Mouse (Mus musculus) ES-Bruce4 (cell line): ENCODE measurements around the gene Paf1.

Experiments
- CTCF ChIP-seq: IDR thresholded peaks from one replicate; pipeline ENCODE4 v1.8.1; 2011; ENCODE audit warnings: low read depth, low read length
- EP300 ChIP-seq: IDR thresholded peaks from 2 replicates; pipeline ENCODE4 v1.6.1; 2011; ENCODE audit warnings: low read depth, low read length; ENCODE audit not compliant: insufficient read depth
- POLR2A ChIP-seq: IDR thresholded peaks from one replicate; pipeline ENCODE4 v1.8.1; 2011; ENCODE audit warnings: low read length; ENCODE audit not compliant: insufficient read depth

- TF ChIP-seq CTCF = peak; percentile 7
- TF ChIP-seq POLR2A = no peak
- TF ChIP-seq EP300 = no peak
Observed at GRCm38 (mm10) chr7:28348601-28349000, 44.1 kb upstream of the Paf1 start.
